Mouse (Mus musculus): ENCODE measurements at regions not wholly inside any gene's neighbourhood (a gene's known extent, or its start where the extent isn't known, plus 50 kb on each side); places are given as distances from the start of the nearest gene placed in this dataset.

- ATAC-seq (no peak), DNase-seq (ENCODE audit: low spot score) (peak; percentile 57)
- no peaks in the 10 kb centered on the region for H3K9me3 ChIP-seq (replicated peaks; ENCODE audit: control insufficient read depth, low read length)
- no peaks in the 10 kb centered on the region for H3K36me3 ChIP-seq (ENCODE audit: control insufficient read depth, insufficient read depth, low read length)
- no peak overlapping the region for H3K4me2 ChIP-seq (ENCODE audit: low read length)
- no peaks in the 10 kb centered on the region; the same call in 1 of the 2 replicates for H3K4me1 ChIP-seq (ENCODE audit: control insufficient read depth, insufficient read depth, low read length)
- no peak overlapping the region for H3K27ac ChIP-seq (ENCODE audit: low read depth, low read length)
- H3K4me3 ChIP-seq (ENCODE audit: low read depth, low read length), result no peak overlapping the region
- no peak overlapping the region for H3K9ac ChIP-seq (ENCODE audit: low read length)
- 73% methylated on average over 16 of the region's 16 CpGs for WGBS
- no peaks in the 10 kb centered on the region for H3K27me3 ChIP-seq (replicated peaks; ENCODE audit: control insufficient read depth, insufficient read depth, low read length)
Measured at GRCm38 (mm10) chr9:101501706-101502465, 250.3 kb upstream of the Ppp2r3a start.

GRCm38 (mm10) chr9:101501036-101501435 lies 249.4 kb upstream of the Ppp2r3a start:
- DNase-seq (ENCODE audit: low spot score) (no peak), ATAC-seq (no peak)
- Histone ChIP-seq H3K36me3 (ENCODE audit: control insufficient read depth, insufficient read depth, low read length) (no peaks in the 10 kb centered on the region), H3K4me1 (ENCODE audit: control insufficient read depth, insufficient read depth, low read length) (no peaks in the 10 kb centered on the region; the same call in 1 of the 2 replicates), H3K27me3 (replicated peaks; ENCODE audit: control insufficient read depth, insufficient read depth, low read length) (no peaks in the 10 kb centered on the region), H3K4me2 (ENCODE audit: low read length) (no peak overlapping the region), H3K27ac (ENCODE audit: low read depth, low read length) (no peak overlapping the region), H3K4me3 (ENCODE audit: low read depth, low read length) (no peak overlapping the region), H3K9ac (ENCODE audit: low read length) (no peak overlapping the region), H3K9me3 (replicated peaks; ENCODE audit: control insufficient read depth, low read length) (no peaks in the 10 kb centered on the region)
- 93% methylated on average over 3 of the region's 3 CpGs for WGBS

GRCm38 (mm10) chr9:101498721-101499120 lies 247.1 kb upstream of the Ppp2r3a start:
- ATAC-seq (no peak), DNase-seq (ENCODE audit: low spot score) (no peak)
- 93% methylated on average over 5 of the region's 5 CpGs for WGBS
- no peak overlapping the region for H3K4me2 ChIP-seq (ENCODE audit: low read length)
- peaks cover 2% of the 10 kb centered on the region; the same call in 1 of the 2 replicates for H3K4me1 ChIP-seq (ENCODE audit: control insufficient read depth, insufficient read depth, low read length)
- H3K9me3 ChIP-seq (replicated peaks; ENCODE audit: control insufficient read depth, low read length), result no peaks in the 10 kb centered on the region
- no peak overlapping the region for H3K27ac ChIP-seq (ENCODE audit: low read depth, low read length)
- no peaks in the 10 kb centered on the region for H3K36me3 ChIP-seq (ENCODE audit: control insufficient read depth, insufficient read depth, low read length)
- no peaks in the 10 kb centered on the region for H3K27me3 ChIP-seq (replicated peaks; ENCODE audit: control insufficient read depth, insufficient read depth, low read length)
- H3K9ac ChIP-seq (ENCODE audit: low read length), result no peak overlapping the region
- H3K4me3 ChIP-seq (ENCODE audit: low read depth, low read length), result no peak overlapping the region

DNA sequence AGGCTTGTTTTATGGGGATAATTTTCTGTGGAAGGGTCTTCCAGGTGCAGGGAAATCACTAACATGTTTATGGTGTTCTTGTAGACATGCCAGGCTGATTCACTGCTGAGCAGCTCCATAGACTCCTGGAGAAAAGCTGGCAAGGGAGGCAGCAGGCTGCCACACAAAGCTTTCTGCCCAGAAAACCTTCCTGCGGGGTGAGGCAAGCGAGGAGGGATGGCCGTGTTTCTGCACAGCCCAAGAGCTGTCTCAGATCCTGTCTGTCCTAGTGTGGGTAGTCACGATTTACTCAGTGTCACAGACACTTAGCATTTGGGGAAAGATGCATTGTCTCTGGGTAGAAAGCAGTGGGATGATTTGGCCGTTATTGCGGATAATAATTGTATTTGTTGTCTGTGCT lies 244.2 kb upstream of the Ppp2r3a start:
- H3K36me3 ChIP-seq (ENCODE audit: control insufficient read depth, insufficient read depth, low read length), result no peaks in the 10 kb centered on the region
- H3K9me3 ChIP-seq (replicated peaks; ENCODE audit: control insufficient read depth, low read length), result no peaks in the 10 kb centered on the region
- no peak overlapping the region for H3K4me2 ChIP-seq (ENCODE audit: low read length)
- H3K4me3 ChIP-seq (ENCODE audit: low read depth, low read length), result no peak overlapping the region
- H3K9ac ChIP-seq (ENCODE audit: low read length), result peak overlapping the region; percentile 18; the same call in 1 of the 2 replicates
- 0 out of 2 replicates have a peak, but pooled peaks cover 2% of the 10 kb centered on the region for H3K4me1 ChIP-seq (ENCODE audit: control insufficient read depth, insufficient read depth, low read length)
- H3K27ac ChIP-seq (ENCODE audit: low read depth, low read length), result no peak overlapping the region; the same call in 1 of the 2 replicates
- 43% methylated on average over 6 of the region's 6 CpGs for WGBS
- ATAC-seq (no peak), DNase-seq (ENCODE audit: low spot score) (peak; percentile 60)
- H3K27me3 ChIP-seq (replicated peaks; ENCODE audit: control insufficient read depth, insufficient read depth, low read length), result no peaks in the 10 kb centered on the region

DNA sequence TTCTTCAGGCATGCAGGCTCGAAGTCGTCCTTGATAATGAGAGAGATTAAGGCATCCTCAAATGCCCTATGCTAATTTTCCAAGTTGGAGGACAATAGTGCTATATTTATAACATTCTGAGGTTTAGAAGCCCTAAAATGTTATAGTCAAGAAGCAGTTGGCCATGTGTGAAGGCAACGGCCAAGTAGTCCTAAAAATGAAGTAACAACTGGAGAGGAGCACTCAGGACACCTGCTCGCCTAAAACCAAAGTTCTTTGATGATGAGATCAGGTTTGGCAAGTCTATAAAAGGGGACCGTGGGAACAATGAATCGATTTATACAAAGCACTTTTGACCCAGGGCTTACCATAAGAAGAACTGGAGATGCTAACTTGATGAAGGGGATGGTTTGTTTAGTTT lies 237.4 kb upstream of the Ppp2r3a start:
- no peaks in the 10 kb centered on the region for H3K36me3 ChIP-seq (ENCODE audit: control insufficient read depth, insufficient read depth, low read length)
- H3K4me3 ChIP-seq (ENCODE audit: low read depth, low read length), result no peak overlapping the region
- DNase-seq (ENCODE audit: low spot score), result no peak
- H3K4me2 ChIP-seq (ENCODE audit: low read length), result no peak overlapping the region
- H3K9me3 ChIP-seq (replicated peaks; ENCODE audit: control insufficient read depth, low read length), result no peaks in the 10 kb centered on the region
- no peak overlapping the region for H3K9ac ChIP-seq (ENCODE audit: low read length)
- ATAC-seq, result no peak
- H3K4me1 ChIP-seq (ENCODE audit: control insufficient read depth, insufficient read depth, low read length), result no peaks in the 10 kb centered on the region
- no peak overlapping the region for H3K27ac ChIP-seq (ENCODE audit: low read depth, low read length)
- 50% methylated on average over 6 of the region's 6 CpGs for WGBS
- no peaks in the 10 kb centered on the region for H3K27me3 ChIP-seq (replicated peaks; ENCODE audit: control insufficient read depth, insufficient read depth, low read length)

- Histone ChIP-seq H3K4me2 (ENCODE audit: low read length) (no peak overlapping the region), H3K4me1 (ENCODE audit: control insufficient read depth, insufficient read depth, low read length) (peaks cover 20% of the 10 kb centered on the region), H3K36me3 (ENCODE audit: control insufficient read depth, insufficient read depth, low read length) (no peaks in the 10 kb centered on the region), H3K9me3 (replicated peaks; ENCODE audit: control insufficient read depth, low read length) (no peaks in the 10 kb centered on the region), H3K27ac (ENCODE audit: low read depth, low read length) (no peak overlapping the region), H3K27me3 (replicated peaks; ENCODE audit: control insufficient read depth, insufficient read depth, low read length) (no peaks in the 10 kb centered on the region), H3K9ac (ENCODE audit: low read length) (no peak overlapping the region), H3K4me3 (ENCODE audit: low read depth, low read length) (no peak overlapping the region)
- WGBS, result 59% methylated on average over 3 of the region's 3 CpGs
- DNase-seq (ENCODE audit: low spot score), result no peak
- ATAC-seq, result no peak
Measured at GRCm38 (mm10) chr9:101476223-101476622, 224.6 kb upstream of the Ppp2r3a start.

DNA sequence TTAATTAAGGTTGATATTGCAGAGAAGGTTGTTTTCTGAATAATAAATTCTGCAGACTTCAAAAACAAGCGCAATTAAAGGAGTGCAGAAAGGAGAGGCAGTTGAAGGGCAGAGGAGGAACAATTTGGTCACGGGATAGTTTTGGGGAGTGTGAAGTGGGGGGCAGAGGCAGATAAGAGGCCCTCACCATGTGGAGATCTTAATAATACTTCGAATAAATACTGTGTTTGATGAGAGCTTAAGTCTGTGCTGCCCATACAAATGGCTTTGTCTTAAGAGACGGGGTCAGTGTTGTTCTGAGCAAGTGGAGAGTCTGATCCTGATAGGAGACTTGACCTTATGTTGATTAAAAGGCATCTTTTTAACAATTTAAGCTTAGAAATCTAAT lies 221.5 kb upstream of the Ppp2r3a start:
- DNase-seq (ENCODE audit: low spot score) (no peak), ATAC-seq (peak; percentile 47)
- Histone ChIP-seq H3K4me2 (ENCODE audit: low read length) (no peak overlapping the region), H3K27me3 (replicated peaks; ENCODE audit: control insufficient read depth, insufficient read depth, low read length) (no peaks in the 10 kb centered on the region), H3K4me1 (ENCODE audit: control insufficient read depth, insufficient read depth, low read length) (peaks cover 21% of the 10 kb centered on the region), H3K36me3 (ENCODE audit: control insufficient read depth, insufficient read depth, low read length) (no peaks in the 10 kb centered on the region), H3K27ac (ENCODE audit: low read depth, low read length) (peak overlapping the region; percentile 16; the same call in 1 of the 2 replicates), H3K9me3 (replicated peaks; ENCODE audit: control insufficient read depth, low read length) (no peaks in the 10 kb centered on the region), H3K9ac (ENCODE audit: low read length) (no peak overlapping the region), H3K4me3 (ENCODE audit: low read depth, low read length) (no peak overlapping the region)
- 11% methylated on average over 4 of the region's 4 CpGs for WGBS

DNA sequence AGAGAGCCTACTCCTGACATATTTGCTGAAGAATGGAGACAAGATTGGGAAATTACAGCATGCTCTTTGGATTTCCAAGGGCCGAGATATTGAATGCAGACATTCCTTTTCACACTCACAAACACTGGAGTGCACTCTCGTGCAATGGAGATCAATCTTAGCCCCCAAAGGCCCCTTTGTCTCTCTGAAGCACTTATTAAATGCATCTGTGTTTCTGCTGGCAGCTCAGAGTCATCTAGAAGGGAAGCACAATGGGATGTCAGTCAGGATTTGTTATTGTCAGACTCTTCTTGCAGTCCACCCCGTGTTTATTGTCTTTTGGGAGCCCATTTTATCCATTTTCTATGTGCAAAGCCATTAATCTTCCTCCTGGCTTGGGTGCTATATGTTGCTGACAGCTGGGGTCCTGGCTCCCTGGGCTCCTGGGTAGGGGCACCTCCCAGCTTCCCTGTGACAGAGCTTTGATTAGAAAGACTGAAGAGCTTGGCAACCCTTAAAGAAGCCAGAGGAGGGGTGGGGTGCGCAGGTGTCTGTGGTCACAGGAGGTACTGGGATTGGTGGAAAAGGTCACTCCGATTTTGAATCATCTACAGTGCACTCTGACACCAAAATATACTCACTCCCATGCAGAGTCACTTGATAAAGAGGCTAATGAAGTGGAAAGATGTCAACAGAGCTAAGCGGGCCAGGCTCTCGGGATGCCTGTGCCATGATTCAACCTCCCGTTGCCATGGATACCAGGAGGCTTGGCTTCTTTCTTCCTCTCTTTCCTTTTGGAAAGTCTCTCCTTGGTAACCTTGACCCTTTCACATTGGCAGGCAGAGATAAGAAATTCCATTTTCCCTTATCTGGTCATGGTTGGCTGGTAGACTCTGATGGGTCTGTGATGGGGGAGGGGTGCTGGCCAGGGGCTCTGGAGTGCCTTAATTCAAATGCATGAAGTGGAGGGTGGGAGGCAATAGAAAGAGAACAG lies 220.8 kb upstream of the Ppp2r3a start:
- no peaks in the 10 kb centered on the region for H3K36me3 ChIP-seq (ENCODE audit: control insufficient read depth, insufficient read depth, low read length)
- no peak overlapping the region for H3K4me3 ChIP-seq (ENCODE audit: low read depth, low read length)
- no peaks in the 10 kb centered on the region for H3K9me3 ChIP-seq (replicated peaks; ENCODE audit: control insufficient read depth, low read length)
- H3K27me3 ChIP-seq (replicated peaks; ENCODE audit: control insufficient read depth, insufficient read depth, low read length), result no peaks in the 10 kb centered on the region
- peak overlapping the region; percentile 12 for H3K4me2 ChIP-seq (ENCODE audit: low read length)
- 5% methylated on average over 8 of the region's 8 CpGs for WGBS
- peak overlapping the region; percentile 68; the same call in 1 of the 2 replicates for H3K27ac ChIP-seq (ENCODE audit: low read depth, low read length)
- DNase-seq (ENCODE audit: low spot score) (peak; percentile 91), ATAC-seq (peak; percentile 91)
- peaks cover 21% of the 10 kb centered on the region for H3K4me1 ChIP-seq (ENCODE audit: control insufficient read depth, insufficient read depth, low read length)
- no peak overlapping the region for H3K9ac ChIP-seq (ENCODE audit: low read length)
